Mouse (Mus musculus) CD4-positive helper T cell, adult 2 months (primary cell): ENCODE data around the gene Ppp1r9a.
"Not testable (repeated sequence)": the region's sequence is repeated elsewhere in the genome, so short reads cannot be mapped to it uniquely, and the experiment has no call there.

ENCODE experiments used
- DNase-seq: peaks from one replicate; pipeline ENCODE4 v3.0.0-alpha.2; 2012; ENCODE audit warnings: low read depth, missing footprints, low spot score

Ppp1r9a gene

GRCm38 (mm10) chr6:4902674-4903324 is at the start of gene Ppp1r9a:
Gene Ppp1r9a (plus strand): TSS chr6:4902917.
- DNase-seq = no peak

- DNase-seq = no peak
These were observed 47.5 kb upstream of the Ppp1r9a start for GRCm38 (mm10) chr6:4855236-4855635.

GRCm38 (mm10) chr6:4856919-4857318 is 45.8 kb upstream of the Ppp1r9a start:
- DNase-seq = no peak

- no peak for DNase-seq
These were observed 18.4 kb upstream of the Ppp1r9a start for GRCm38 (mm10) chr6:4884316-4884715.

- no peak for DNase-seq
These were observed 13.2 kb upstream of the Ppp1r9a start for GRCm38 (mm10) chr6:4889544-4889943.

- DNase-seq = no peak
These were observed 10.3 kb upstream of the Ppp1r9a start for GRCm38 (mm10) chr6:4892417-4892816.

GRCm38 (mm10) chr6:4893312-4893711 is 9.4 kb upstream of the Ppp1r9a start:
- DNase-seq = not testable (repeated sequence)

GRCm38 (mm10) chr6:4899906-4900305 is 2.8 kb upstream of the Ppp1r9a start:
- DNase-seq = no peak

GRCm38 (mm10) chr6:4903325-4904054 is 773 bp downstream of the Ppp1r9a start:
- DNase-seq = no peak

GRCm38 (mm10) chr6:4904055-4904450 is 1.3 kb downstream of the Ppp1r9a start:
- no peak for DNase-seq

GRCm38 (mm10) chr6:4910042-4910634 is 7.4 kb downstream of the Ppp1r9a start:
- no peak for DNase-seq

GRCm38 (mm10) chr6:4918470-4918869 is 15.8 kb downstream of the Ppp1r9a start:
- no peak for DNase-seq

- not testable (repeated sequence) for DNase-seq
These were observed 21.1 kb downstream of the Ppp1r9a start for GRCm38 (mm10) chr6:4923791-4924190.

- no peak for DNase-seq
These were observed 23.4 kb downstream of the Ppp1r9a start for GRCm38 (mm10) chr6:4925966-4926687.

- DNase-seq = no peak
These were observed 27.6 kb downstream of the Ppp1r9a start for GRCm38 (mm10) chr6:4930321-4930720.

- no peak for DNase-seq
These were observed 36.2 kb downstream of the Ppp1r9a start for GRCm38 (mm10) chr6:4938901-4939300.

- DNase-seq = no peak
These were observed 37.4 kb downstream of the Ppp1r9a start for GRCm38 (mm10) chr6:4940086-4940485.

GRCm38 (mm10) chr6:4940639-4941038 is 37.9 kb downstream of the Ppp1r9a start:
- DNase-seq = no peak

GRCm38 (mm10) chr6:4943821-4944220 is 41.1 kb downstream of the Ppp1r9a start:
- DNase-seq = no peak

GRCm38 (mm10) chr6:4948056-4948455 is 45.3 kb downstream of the Ppp1r9a start:
- no peak for DNase-seq

- DNase-seq = no peak
These were observed 47.0 kb downstream of the Ppp1r9a start for GRCm38 (mm10) chr6:4949701-4950100.
